Mouse (Mus musculus) embryonic fibroblast, embryonic 13.5 days (primary cell): ENCODE data around the gene Fhdc1.

ENCODE experiments used
- CTCF ChIP-seq: IDR thresholded peaks from 2 replicates; pipeline ENCODE4 v1.5.1; 2011; ENCODE audit warnings: mild to moderate bottlenecking, control low read depth, low read length, moderate library complexity, borderline replicate concordance; ENCODE audit not compliant: insufficient read depth
- POLR2A ChIP-seq: IDR thresholded peaks from 2 replicates; pipeline ENCODE4 v1.6.1; 2011; ENCODE audit warnings: low read depth, mild to moderate bottlenecking, control low read depth, low read length, moderate library complexity

DNA sequence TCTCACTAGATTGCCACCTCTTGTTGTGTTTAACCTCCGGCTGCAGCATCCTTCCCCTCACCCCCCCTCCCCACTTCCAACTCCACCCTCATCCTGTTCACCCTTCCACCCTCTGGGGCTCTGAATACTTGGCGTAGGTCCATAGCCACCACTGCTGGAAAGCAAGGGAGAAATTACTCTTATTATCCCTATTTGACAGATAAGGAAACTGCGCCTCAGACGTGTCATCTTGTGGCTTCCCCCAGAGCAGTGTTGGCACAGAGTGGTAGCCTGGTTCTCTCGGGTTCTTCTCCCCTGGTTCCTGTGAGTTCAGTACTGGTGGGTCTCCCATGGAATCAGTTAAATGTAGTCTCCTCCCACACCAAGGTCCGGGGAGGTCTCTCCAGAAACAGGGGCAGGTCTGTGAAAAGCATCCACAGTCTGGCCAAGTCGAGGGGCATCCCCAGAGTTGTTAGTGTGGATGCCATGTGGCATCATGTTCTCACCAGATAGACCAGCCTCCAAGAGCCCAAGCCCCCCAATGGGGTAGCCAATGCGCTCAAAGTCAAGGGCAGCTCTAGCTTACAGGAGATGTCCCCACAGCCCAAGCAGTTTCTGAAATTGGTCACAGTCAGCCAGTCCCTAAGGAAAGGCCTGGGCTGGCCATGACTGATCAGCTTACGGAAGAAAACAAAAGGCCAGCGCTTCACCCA lies 12.7 kb downstream of the Fhdc1 start:
- TF ChIP-seq CTCF (no peak), POLR2A (no peak)
